Mouse (Mus musculus) liver, adult 2 months (tissue): ENCODE measurements around the gene Dbn1.

Source experiments
- CTCF ChIP-seq: fragments of 200-500 bp; IDR thresholded peaks from 2 replicates; pipeline ENCODE4 v1.5.1; 2011; ENCODE audit warnings: low read depth, low read length, control low read depth
- POLR2A ChIP-seq: fragments of 200-500 bp; IDR thresholded peaks from 2 replicates; pipeline ENCODE4 v1.6.1; 2011; ENCODE audit warnings: low read length, control low read depth; ENCODE audit not compliant: insufficient read depth; ENCODE audit errors: extremely low read depth

DNA sequence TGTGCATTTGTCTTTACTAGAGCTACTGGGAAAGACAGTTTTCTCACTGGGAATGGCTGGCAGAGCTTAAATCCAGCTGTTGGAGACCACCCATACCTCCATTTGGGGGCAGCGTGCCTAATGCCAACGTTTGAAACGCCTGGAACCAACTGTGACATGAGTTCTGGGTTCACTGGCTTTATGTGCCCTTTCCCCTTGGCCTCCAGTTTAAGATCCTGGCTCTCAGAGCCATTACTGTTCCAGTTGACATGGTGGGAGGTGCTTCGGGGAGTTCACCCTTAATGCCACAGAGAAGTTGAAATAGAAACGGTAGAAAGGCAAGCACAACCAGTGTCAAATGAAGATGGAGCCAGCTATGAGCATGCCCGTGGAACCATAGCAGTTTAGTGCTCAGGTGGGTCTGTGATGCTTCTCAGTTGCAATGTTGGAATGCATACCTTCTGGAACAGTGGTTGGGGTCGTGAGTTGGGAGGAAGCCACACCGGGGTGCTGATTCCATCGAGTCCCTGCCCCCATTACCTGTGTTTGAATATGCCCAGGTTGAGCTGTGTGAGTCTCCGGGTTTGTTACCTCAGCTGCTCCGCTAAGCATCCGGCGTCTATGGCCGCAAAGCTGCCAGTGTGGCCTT, 24.4 kb downstream of the Dbn1 start:
- TF ChIP-seq POLR2A (no peak), CTCF (no peak)
